Mouse (Mus musculus) cerebellum, postnatal 36 days (tissue): ENCODE measurements at regions not wholly inside any gene's neighbourhood (a gene's known extent, or its start where the extent isn't known, plus 50 kb on each side); places are given as distances from the start of the nearest gene placed in this dataset.

Source experiments
- DNase-seq, 2 experiments: peaks; one replicate each; pipeline ENCODE4 v3.0.0; 2021 to 2022; ENCODE audit warnings: mixed read lengths in 2 of 2

- DNase-seq = no peak
Measured at GRCm38 (mm10) chr2:45590980-45591379, 473.8 kb upstream of the Zeb2 start.

GRCm38 (mm10) chr2:45588248-45588647 lies 471.1 kb upstream of the Zeb2 start:
- DNase-seq = no peak

DNA sequence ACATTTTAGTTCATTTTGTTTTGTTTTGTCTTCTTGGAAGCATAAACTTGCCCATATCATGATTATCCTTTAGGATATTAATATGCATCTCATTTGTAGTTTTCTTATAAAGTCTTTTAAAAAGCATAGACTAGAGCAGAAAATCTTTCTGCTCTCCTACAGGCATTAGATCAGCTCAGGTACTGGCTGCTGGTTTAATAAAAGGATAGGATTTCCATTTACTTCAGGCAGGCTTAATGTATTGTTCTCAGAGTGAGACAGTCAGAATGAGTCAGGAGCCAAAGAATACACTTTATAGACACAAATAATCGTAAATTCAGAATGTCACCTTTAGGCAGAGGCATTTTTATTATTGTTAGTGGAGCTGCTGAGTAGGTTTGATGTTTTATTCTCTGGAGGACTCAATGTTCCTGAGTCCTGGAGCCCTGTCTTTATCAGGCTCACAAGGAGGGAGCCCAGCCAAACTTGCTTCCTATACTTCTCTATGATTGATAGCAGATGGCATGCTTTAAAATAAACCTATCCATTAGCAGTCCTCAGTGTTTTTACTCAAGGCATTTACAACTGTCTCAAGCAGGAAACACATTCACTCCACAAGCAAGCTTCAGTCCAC lies 469.5 kb upstream of the Zeb2 start:
- no peak for DNase-seq

- DNase-seq = no peak
Measured at GRCm38 (mm10) chr2:45581549-45581925, 464.3 kb upstream of the Zeb2 start.

GRCm38 (mm10) chr2:45580838-45581548 lies 463.8 kb upstream of the Zeb2 start:
- DNase-seq = no peak

GRCm38 (mm10) chr2:45572906-45573305 lies 455.7 kb upstream of the Zeb2 start:
- DNase-seq = no peak

- no peak for DNase-seq
Measured at GRCm38 (mm10) chr2:45554707-45555106, 437.5 kb upstream of the Zeb2 start.

DNA sequence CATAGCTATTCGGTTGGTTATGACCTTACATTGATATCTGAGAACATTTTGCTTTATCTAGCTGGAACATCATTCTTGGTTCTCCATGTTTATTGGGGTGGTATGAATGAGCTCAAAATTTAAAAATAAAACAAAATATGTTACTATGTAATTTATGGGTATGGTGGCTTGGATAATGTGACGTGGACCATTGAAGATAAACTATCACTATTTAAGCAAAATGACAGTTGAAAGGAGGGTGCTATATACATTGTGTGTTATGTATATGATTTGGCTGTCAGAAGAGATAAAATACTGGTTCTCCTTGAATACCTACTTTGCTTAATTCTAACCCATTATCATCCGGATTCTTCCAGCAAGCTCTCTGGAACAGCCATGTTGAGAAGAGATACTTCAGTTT lies 424.2 kb upstream of the Zeb2 start:
- DNase-seq = no peak

DNA sequence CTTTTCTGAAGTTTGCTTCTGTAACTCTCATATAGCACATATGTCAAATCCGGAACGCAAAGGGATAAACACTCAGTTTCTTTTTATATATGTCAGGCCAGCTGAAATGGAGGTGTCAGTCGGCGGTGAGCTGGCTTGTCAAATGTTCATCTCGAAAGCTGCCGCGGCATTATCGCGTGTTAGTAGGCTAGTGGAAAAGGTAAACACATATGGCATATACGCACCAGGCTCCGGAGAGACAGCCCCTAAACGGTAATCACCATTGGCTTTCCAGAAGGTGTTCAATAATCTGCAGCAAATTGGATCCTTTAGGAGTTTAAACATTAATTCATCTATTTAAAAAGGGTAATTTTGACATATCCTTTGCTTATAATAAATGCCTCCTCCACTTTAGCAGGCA lies 421.8 kb upstream of the Zeb2 start:
- DNase-seq = no peak

DNA sequence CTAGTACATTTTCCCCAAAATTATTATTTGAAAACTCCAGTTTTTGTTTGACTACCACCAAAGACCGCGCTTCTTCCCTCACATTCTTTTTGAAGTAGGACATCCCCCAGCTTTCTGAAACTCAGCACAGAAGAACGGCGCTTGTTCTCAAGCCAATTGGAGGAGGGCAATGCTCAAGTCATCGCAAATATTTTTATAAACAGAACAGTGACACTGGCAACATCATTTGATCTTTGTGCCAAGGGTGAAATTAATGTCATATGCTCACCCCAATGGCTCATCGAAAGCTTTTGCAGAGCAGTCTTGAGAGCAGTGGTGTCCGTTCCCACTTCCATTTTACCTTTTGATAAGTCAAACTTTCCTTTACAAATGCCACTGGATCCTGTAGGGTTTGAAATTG lies 420.5 kb upstream of the Zeb2 start:
- no peak for DNase-seq

DNA sequence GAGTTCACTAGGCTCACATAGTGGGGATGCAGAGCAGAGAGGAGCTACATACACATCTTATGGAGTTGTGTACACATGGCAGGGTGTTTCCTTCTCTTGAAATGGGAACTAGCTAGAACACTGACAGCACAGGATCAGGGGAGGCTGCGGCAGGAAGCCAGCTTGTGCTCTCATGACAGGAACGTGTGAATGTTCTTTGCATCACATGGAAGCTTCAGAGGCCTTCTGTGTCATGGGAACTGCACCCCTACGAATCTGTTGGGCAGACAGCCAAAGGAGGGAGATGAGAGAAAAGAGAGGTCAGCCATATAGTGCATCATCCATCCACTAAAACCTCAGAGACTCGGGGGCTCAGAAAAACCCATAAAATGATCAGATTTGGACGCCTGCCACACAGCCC lies 417.6 kb upstream of the Zeb2 start:
- DNase-seq = no peak

GRCm38 (mm10) chr2:45522310-45522709 lies 405.1 kb upstream of the Zeb2 start:
- no peak for DNase-seq

GRCm38 (mm10) chr2:45519550-45520152 lies 402.5 kb upstream of the Zeb2 start:
- no peak for DNase-seq

GRCm38 (mm10) chr2:45514290-45515180 lies 397.3 kb upstream of the Zeb2 start:
- no peak for DNase-seq

DNA sequence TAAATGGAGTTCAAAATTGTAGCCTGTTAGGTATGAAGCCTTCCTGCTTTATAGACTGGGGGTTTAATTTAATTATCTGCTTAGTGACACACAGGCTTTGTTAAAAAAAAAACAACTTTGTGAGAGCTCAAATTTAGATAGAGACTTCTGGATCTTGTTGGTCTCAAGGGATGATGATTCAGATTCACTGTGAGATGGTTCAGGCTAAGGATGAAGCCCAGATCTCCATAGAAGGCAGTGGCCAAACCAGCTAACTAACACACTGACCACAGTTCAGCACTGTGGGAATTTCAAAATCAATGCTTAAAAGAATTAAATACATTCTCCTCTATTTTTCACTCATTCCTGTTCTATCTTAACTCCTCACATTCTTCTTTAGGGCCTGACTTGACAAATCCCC lies 395.7 kb upstream of the Zeb2 start:
- DNase-seq = no peak

DNA sequence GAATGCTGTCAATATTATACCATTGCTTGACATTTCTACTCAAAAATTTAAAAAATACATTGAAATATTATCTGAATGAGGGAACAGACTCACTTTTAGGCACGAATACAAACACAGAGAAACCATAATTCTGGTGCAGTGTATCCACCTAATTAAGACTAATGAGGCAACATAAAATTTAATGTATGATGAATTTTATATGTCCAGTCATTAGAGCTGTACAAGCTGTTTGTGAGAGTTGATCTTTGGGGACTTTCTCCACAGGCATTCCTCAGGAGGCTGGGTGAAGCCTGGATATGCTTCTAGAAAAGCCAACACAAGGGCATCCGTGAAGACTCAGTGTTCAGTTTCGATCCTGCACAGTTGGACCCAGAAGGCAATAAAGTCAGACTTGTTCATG lies 394.6 kb upstream of the Zeb2 start:
- DNase-seq = no peak

DNA sequence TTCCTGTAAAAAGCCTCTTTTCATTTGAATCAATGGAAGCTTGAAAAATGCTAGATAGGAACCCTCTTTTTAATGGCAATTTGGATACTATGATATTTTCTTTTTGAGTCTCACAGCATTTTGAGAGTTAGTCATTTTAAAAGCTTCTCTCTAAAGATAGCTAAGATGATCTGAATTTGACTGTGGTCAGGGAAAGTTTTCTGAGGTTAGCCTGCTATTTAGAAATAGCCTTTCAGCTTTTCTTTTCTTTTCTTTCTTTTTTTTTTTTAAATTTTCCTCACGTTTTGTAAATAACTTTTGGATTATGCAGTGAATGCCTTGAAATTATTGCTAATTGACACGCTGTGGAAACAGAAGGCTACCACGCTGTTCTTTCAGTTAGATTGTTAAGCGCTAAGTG lies 387.3 kb upstream of the Zeb2 start:
- DNase-seq = no peak

GRCm38 (mm10) chr2:45493656-45494055 lies 376.5 kb upstream of the Zeb2 start:
- no peak for DNase-seq

DNA sequence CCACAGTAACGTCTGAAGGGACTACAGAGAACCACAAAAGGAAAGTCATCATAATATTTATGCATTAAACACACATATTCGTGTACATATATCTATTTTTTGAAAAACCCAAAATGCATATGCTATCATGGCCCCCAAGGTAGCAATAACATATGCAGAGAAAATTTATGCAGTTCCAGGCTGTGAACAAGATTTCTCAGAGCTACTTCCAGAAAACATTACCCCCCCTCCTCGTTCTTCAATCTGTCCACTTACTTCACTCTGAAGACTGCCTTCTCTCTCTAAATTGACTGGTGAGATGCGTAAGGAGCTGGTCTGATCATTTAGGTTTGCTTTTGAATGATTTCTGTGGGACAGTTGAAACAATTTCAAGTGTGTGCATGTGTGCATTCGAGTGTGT lies 369.3 kb upstream of the Zeb2 start:
- no peak for DNase-seq

GRCm38 (mm10) chr2:45485477-45485876 lies 368.3 kb upstream of the Zeb2 start:
- no peak for DNase-seq

GRCm38 (mm10) chr2:45480671-45481070 lies 363.5 kb upstream of the Zeb2 start:
- DNase-seq = no peak

DNA sequence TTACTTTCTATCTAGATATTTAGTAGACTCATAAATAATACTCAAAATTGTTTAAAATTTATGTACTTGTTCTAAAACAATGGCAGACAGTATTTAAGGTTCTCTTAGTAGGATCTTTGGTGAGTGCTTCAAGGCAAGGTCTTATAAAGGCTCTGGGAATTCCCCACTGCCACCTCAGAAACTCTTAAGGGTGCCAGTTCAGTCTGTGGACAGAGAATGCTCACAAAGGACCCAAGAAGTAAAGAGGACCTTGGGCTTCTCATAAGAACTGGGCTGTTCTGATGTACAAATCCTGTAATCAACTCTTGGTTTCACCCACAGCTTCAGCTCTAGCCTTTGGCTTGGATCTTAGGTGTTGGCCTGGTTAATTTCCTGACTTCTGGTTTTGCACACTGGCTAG lies 358.8 kb upstream of the Zeb2 start:
- DNase-seq = no peak

DNA sequence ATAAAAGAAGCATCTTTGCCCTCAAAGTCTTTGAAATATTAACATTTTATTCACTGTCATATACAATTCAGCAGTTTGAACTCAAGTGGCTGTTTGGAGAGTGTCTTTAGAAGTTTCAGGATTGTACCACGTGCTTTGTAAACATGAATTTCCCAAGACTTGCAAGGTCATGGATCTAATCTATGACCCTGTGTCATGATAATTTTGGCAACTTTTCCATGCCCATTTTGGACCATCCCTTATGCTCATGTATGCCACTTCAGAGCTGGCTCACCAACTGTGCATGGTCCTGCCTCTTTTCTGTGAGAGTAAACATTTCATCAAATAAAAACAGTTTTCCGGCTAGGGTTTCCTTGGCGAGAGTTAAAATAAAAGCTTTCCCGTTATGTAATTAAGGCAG lies 347.1 kb upstream of the Zeb2 start:
- no peak for DNase-seq

DNA sequence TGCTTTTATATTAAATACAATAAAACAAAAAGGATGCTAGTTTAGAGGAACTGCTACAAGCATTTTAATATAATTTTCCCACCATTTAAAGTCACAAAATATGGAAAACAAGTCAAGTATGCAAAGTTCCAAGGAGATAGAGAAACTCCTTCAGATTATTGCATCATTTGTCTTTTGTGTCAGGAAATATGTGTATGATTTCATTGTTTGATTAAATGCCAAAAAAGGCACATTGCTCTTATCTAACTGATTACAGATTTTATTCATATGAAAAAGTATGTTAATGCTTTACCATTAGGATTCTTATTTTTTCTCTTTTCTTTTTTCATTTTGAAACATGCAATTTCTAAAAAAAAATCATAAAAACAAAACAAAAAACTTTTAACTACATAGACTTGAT lies 342.2 kb upstream of the Zeb2 start:
- DNase-seq = no peak
